Mouse (Mus musculus) adipose tissue, adult 10 weeks (tissue): ENCODE data around the gene Galnt17. TPM values are rescaled to one million over a fixed set of nuclear protein-coding genes. Genes with fewer than 3 reads are reported as not detected.

Experiments used
- polyA plus RNA-seq: library from polyadenylated mRNA; stranded (reverse); fragments of 350-450 nt; fragmentation: Illumina TruSeq; extraction: RNeasy Lipid Tissue Mini Kit (QIAGEN cat#74804); gene quantifications from one replicate; pipeline ENCODE4 v1.2.3, GENCODE M21; 2014; ENCODE audit warnings: low read depth, low replicate concordance

The Galnt17 gene
- polyA plus RNA-seq = 0.89 TPM

GRCm38 (mm10) chr5:131308397-131308796 is at the start of gene Galnt17:
Galnt17 (minus strand) TSS chr5:131308497.

